Mouse (Mus musculus) cerebellum, adult 2 months (tissue): Measurements from ENCODE around the gene Tbc1d1. TPM values are rescaled to one million over a fixed set of nuclear protein-coding genes. Genes with fewer than 3 reads are reported as not detected.

Source experiments
- DNase-seq, 2 experiments: peaks; one replicate each; pipeline ENCODE4 v3.0.0; 2021
- H3K27ac ChIP-seq: fragments of 200-500 bp; 2 replicates; pipeline ENCODE4 v1.5.1; 2012; ENCODE audit warnings: low read length, control low read depth, inconsistent platforms; ENCODE audit not compliant: insufficient read depth
- H3K27me3 ChIP-seq: fragments of 200-500 bp; 2 replicates; pipeline ENCODE4 v1.6.1; 2012; ENCODE audit warnings: inconsistent platforms, mild to moderate bottlenecking, low read length, moderate library complexity; ENCODE audit not compliant: control insufficient read depth, insufficient read depth
- H3K4me1 ChIP-seq: fragments of 200-500 bp; 2 replicates; pipeline ENCODE4 v1.6.1; 2011; ENCODE audit warnings: low read length; ENCODE audit not compliant: control insufficient read depth, insufficient read depth
- H3K4me3 ChIP-seq: fragments of 200-500 bp; replicated peaks from 2 replicates; pipeline ENCODE3; 2011; ENCODE audit warnings: mild to moderate bottlenecking, low read depth, low read length, control low read depth; ENCODE audit not compliant: insufficient read depth
- CTCF ChIP-seq: fragments of 200-500 bp; IDR thresholded peaks from 2 replicates; pipeline ENCODE4 v1.5.1; 2011; ENCODE audit warnings: low read depth, mild to moderate bottlenecking, control low read depth, low read length, moderate library complexity, borderline replicate concordance; ENCODE audit not compliant: insufficient read depth
- POLR2A ChIP-seq: fragments of 200-500 bp; IDR thresholded peaks from 2 replicates; pipeline ENCODE4 v1.6.1; 2011; ENCODE audit warnings: low read length, control low read depth, borderline replicate concordance; ENCODE audit not compliant: insufficient read depth
- WGBS: fragments of 180-500 bp; shearing (Covaris S2); methylation state at CpG from one replicate; pipeline ENCODE4 v1.1.7; 2018; 5-methylcytosine and 5-hydroxymethylcytosine counted together
- polyA plus RNA-seq: library from polyadenylated mRNA; depleted of rRNA; stranded (reverse); fragments of >200 nt; gene quantifications from 2 replicates; pipeline ENCODE4 v1.2.3, GENCODE M21; 2012

Tbc1d1 gene
- polyA plus RNA-seq, 1 experiment, result 17.7 TPM

DNA sequence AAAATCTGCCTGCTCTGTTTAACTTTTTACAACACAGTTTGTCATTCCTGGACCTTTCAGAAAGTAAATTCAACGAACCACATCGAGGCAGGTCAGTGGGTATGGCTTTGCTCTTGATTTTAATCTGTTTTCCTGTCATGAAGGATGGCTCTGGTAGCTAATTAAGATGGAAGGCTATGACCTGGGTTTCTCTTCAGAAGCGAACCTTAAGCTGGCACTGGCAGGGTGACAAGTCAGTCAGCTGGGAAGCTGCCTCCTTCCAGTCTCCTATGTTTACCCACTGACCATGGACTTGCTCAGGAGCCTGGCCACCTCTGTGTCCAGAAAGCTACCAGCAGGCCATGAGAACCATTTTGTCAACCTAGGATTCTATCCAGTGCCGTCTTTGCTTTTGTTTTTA lies 474 bp downstream of the Tbc1d1 start:
- H3K27ac ChIP-seq, result no peak overlapping the region
- peaks cover 3% of the 10 kb centered on the region; the same call in 1 of the 2 replicates for H3K4me1 ChIP-seq
- no peak overlapping the region for H3K4me3 ChIP-seq
- TF ChIP-seq POLR2A (no peak), CTCF (no peak)
- DNase-seq, result no peak
- 55% methylated on average over 4 of the region's 4 CpGs for WGBS
- H3K27me3 ChIP-seq, result no peaks in the 10 kb centered on the region

DNA sequence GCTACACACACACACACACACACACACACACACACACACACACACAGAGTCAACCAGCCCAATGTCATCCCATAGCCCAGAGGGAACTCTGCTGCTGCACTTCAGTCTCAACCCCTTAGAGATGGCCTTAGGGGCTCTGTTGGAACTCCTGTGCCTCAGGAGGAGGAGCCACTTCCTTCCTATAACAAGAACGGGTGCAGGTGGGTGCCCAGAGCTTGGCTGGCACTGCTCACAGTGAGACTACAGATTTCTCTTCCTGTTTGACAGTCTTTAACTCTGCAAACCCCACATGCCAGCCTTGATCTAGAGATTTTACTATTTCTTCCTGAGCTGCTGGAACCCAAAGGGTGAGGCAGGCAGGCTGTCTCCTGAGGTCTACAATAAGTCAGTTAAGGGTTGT lies 1.8 kb downstream of the Tbc1d1 start:
- H3K4me3 ChIP-seq, result no peak overlapping the region
- WGBS, result 73% methylated on average over 1 of the region's 1 CpGs
- no peak for DNase-seq
- H3K27ac ChIP-seq, result no peak overlapping the region
- peaks cover 3% of the 10 kb centered on the region; the same call in 1 of the 2 replicates for H3K4me1 ChIP-seq
- H3K27me3 ChIP-seq, result no peaks in the 10 kb centered on the region
- TF ChIP-seq POLR2A, result no peak
- no peak for TF ChIP-seq CTCF

GRCm38 (mm10) chr5:64158501-64158900 lies 2.4 kb downstream of the Tbc1d1 start:
- peak overlapping the region; percentile 14 for H3K4me3 ChIP-seq
- TF ChIP-seq CTCF, result no peak
- no peak for TF ChIP-seq POLR2A
- DNase-seq, result no peak
- no peaks in the 10 kb centered on the region for H3K27me3 ChIP-seq
- 67% methylated on average over 4 of the region's 4 CpGs for WGBS
- H3K27ac ChIP-seq, result no peak overlapping the region
- H3K4me1 ChIP-seq, result peaks cover 3% of the 10 kb centered on the region; the same call in 1 of the 2 replicates

GRCm38 (mm10) chr5:64159065-64159780 lies 3.1 kb downstream of the Tbc1d1 start:
- under 1% methylated on average over 39 of the region's 39 CpGs for WGBS
- Histone ChIP-seq H3K27ac (peak overlapping the region; percentile 70), H3K4me1 (peaks cover 3% of the 10 kb centered on the region; the same call in 1 of the 2 replicates)

DNA sequence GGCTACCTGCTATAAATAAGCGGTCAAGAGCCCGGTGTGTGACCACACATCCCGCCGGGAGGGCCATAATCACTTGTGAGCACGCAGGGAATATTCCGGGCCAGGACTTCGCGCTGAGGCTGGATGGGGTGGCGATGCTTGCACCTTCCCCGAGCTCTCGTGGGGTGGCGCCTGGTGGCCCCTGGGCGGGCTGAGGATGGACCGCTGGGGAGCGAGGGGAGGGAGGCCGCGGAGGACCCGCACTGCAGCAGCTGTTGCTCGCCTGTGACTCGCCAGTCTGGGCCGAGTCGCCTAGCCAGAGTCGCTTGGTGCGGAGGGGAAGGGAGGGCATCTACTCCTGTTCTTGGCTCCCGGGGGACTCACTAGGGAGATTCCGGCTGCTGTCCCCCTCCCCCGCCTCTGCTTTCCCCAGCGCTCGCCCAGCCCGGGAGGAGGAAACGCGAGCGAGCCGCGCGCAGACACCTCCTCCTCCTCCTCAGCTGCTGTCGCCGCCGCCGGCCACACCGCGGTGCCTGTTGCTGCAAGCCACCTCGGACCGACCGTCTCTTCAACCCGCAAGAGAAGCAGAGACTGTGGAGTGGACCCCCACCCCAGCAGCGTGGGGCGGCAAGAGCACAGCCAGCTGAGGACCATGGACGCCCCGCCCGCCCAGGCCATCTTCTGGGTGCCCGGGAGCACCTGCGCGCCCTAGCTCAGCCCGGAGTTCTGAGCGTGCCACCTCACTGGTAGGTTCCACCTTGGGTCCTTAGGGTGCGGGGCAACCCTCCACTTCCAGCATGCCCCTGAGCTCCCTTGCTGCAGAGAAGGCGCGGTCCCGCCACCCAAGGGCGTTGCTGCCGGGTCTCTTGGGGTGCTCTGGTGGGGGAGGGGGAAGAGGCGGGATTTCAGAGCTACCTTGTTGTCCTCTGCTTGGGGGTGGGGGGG lies 3.9 kb downstream of the Tbc1d1 start:
- no peak for TF ChIP-seq POLR2A
- TF ChIP-seq CTCF, result no peak
- under 1% methylated on average over 60 of the region's 63 CpGs for WGBS

More at GRCm38 (mm10) chr5:64159065-64159780, 3.1 kb downstream of the Tbc1d1 start:
- Histone ChIP-seq H3K4me3 (peak overlapping the region; percentile 65), H3K27me3 (no peaks in the 10 kb centered on the region)
- peak; percentile 80 to 84 for DNase-seq
- no peak for TF ChIP-seq CTCF
- TF ChIP-seq POLR2A, result peak; percentile 39; the same call in 1 of the 2 replicates

GRCm38 (mm10) chr5:64160705-64161391 lies 4.7 kb downstream of the Tbc1d1 start:
- Histone ChIP-seq H3K27ac (no peak overlapping the region), H3K27me3 (no peaks in the 10 kb centered on the region), H3K4me1 (peaks cover 3% of the 10 kb centered on the region; the same call in 1 of the 2 replicates), H3K4me3 (peak overlapping the region; percentile 65)
- TF ChIP-seq POLR2A (no peak), CTCF (no peak)
- 7% methylated on average over 23 of the region's 23 CpGs for WGBS
- no peak for DNase-seq

More for the DNA sequence above, 3.9 kb downstream of the Tbc1d1 start:
- DNase-seq, result peak; percentile 69 to 80
- peaks cover 3% of the 10 kb centered on the region; the same call in 1 of the 2 replicates for H3K4me1 ChIP-seq
- peak overlapping the region; percentile 70 for H3K27ac ChIP-seq
- peak overlapping the region; percentile 65 for H3K4me3 ChIP-seq
- H3K27me3 ChIP-seq, result no peaks in the 10 kb centered on the region

DNA sequence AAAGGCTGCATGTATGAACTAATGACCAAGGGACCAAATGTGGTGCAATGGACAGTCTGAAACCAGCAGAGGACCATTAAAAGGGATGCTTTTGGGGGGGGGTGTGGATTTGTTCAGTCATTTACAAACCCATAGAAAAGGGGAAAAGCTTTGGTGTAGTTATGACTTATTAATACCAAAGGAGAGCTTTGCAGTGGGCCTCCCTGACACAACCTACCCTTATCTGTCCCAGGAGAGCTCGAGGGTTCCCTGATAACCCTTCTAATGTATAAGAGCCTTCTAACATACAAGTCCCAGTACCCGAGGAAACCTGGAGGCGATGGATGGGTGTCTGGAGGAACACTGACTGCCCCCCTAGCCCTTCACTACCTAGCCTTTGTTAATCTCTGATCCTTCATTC lies 5.8 kb downstream of the Tbc1d1 start:
- Histone ChIP-seq H3K4me1 (peaks cover 3% of the 10 kb centered on the region; the same call in 1 of the 2 replicates), H3K4me3 (no peak overlapping the region), H3K27ac (no peak overlapping the region), H3K27me3 (no peaks in the 10 kb centered on the region)
- no peak for DNase-seq
- TF ChIP-seq POLR2A (no peak), CTCF (no peak)
- WGBS, result 97% methylated on average over 3 of the region's 3 CpGs
